ENCODE assay signal across 8 mouse cellular contexts in genomic region chr6:86086851-86087571, GRCm38 (mm10). TPM values are rescaled to one million over a fixed set of nuclear protein-coding genes. Genes with fewer than 3 reads are reported as not detected.
DNase-seq lines count a peak whose midpoint lies in the region; ATAC-seq lines count a peak whose summit lies in the region.

No protein-coding gene starts in this region.

- ATAC-seq in granulocyte monocyte progenitor cell, adult 5-6 weeks (replicated peaks; ENCODE audit: poor library complexity, severe bottlenecking) = no peak

- DNase-seq in adrenal gland, adult 2 months = peak; percentile 10
- DNase-seq in adrenal gland, adult 18-20 months (ENCODE audit: low spot score in 2 of 2) = no peak
- peak; percentile 61 for DNase-seq in 3134 (ENCODE audit: extremely low read depth, insufficient read length, low spot score)
- peak; percentile 41 for DNase-seq in gastrocnemius, postnatal 10 days
- DNase-seq in layer of hippocampus, postnatal 14 days (ENCODE audit: low spot score in 2 of 2) = peak; percentile 75 to 83
- peak; percentile 52 for DNase-seq in ovary, postnatal 14 days (ENCODE audit: low spot score)
- no peak for DNase-seq in spleen, adult 12 weeks (ENCODE audit: low spot score)

RNA-seq across cellular contexts. Expression of gene Add2, which starts 58.5 kb away (rescaled TPM):
- total RNA-seq in adrenal gland, adult 2 months (2021) = 1 to 10 TPM in 1 of 2 experiments, under 1 TPM in 1; 0.78 to 1.6 TPM
- 1.7 and 1.9 TPM in 2 replicates for polyA plus RNA-seq in adrenal gland, adult 2 months (2012; rRNA removed)
- under 1 TPM; 0.80 to 0.90 TPM for total RNA-seq in adrenal gland, adult 18-20 months (2021)
- 1 to 10 TPM in 1 of 2 experiments, under 1 TPM in 1; 0.68 to 1.9 TPM for total RNA-seq in gastrocnemius, postnatal 10 days (2021)
- total RNA-seq in layer of hippocampus, postnatal 14 days (2021) = 100 to 1,000 TPM; 241 to 253 TPM
- total RNA-seq in granulocyte monocyte progenitor cell, adult 5-6 weeks (2014; fragmentation: Nextera tagmentation) = 0.21 TPM in 1 of 2 replicates, not detected in the other
- 0.22 and 1.5 TPM in 2 replicates for total RNA-seq in granulocyte monocyte progenitor cell, adult 5-6 weeks (2017)

Comparison
In these comparisons a context has a peak if more than half of its experiments do, and no peak if none do; other contexts are left out.
1. DNase-seq: peak in adrenal gland, adult 2 months (single experiment), 3134 (single experiment), gastrocnemius, postnatal 10 days (single experiment), layer of hippocampus, postnatal 14 days (2 of 2) and ovary, postnatal 14 days (single experiment); none in adrenal gland, adult 18-20 months (0 of 2) and spleen, adult 12 weeks (single experiment).
2. RNA of gene Add2, which starts 58.5 kb away (total RNA-seq): 241 to 253 TPM in layer of hippocampus, postnatal 14 days; 0.68 to 1.9 TPM in gastrocnemius, postnatal 10 days, 0.78 to 1.6 TPM in adrenal gland, adult 2 months, 0.21 to 1.5 TPM in granulocyte monocyte progenitor cell, adult 5-6 weeks and 0.80 to 0.90 TPM in adrenal gland, adult 18-20 months; every median in the first group is over 10 times any median in the second.